Mouse (Mus musculus) lung, adult 2 months (tissue): ENCODE measurements around the gene Gpc4. TPM values are rescaled to one million over a fixed set of nuclear protein-coding genes. Genes with fewer than 3 reads are reported as not detected.

Source experiments
- DNase-seq: peaks from one replicate; pipeline ENCODE4 v3.0.0; 2022
- H3K4me1 ChIP-seq: fragments of 200-500 bp; 2 replicates; pipeline ENCODE4 v1.6.1; 2011; ENCODE audit warnings: low read length; ENCODE audit not compliant: control insufficient read depth, insufficient read depth
- H3K4me3 ChIP-seq: fragments of 200-500 bp; replicated peaks from 2 replicates; pipeline ENCODE3; 2011; ENCODE audit warnings: low read depth, mild to moderate bottlenecking, control low read depth, low read length; ENCODE audit errors: extremely low read depth
- CTCF ChIP-seq: fragments of 200-500 bp; IDR thresholded peaks from 2 replicates; pipeline ENCODE4 v1.5.1; 2011; ENCODE audit warnings: mild to moderate bottlenecking, low read length, control low read depth; ENCODE audit not compliant: insufficient read depth
- POLR2A ChIP-seq: fragments of 200-500 bp; IDR thresholded peaks from 2 replicates; pipeline ENCODE4 v1.6.1; 2011; ENCODE audit warnings: low read depth, mild to moderate bottlenecking, control low read depth, low read length, borderline replicate concordance; ENCODE audit errors: extremely low read depth
- WGBS: fragments of 180-500 bp; shearing (Covaris S2); methylation state at CpG from one replicate; pipeline ENCODE4 v1.1.7; 2018; 5-methylcytosine and 5-hydroxymethylcytosine counted together
- polyA plus RNA-seq: library from polyadenylated mRNA; depleted of rRNA; stranded (reverse); fragments of >200 nt; gene quantifications from 2 replicates; pipeline ENCODE4 v1.2.3, GENCODE M21; 2012

Gpc4 gene
- polyA plus RNA-seq, 1 experiment = 15.2 TPM

GRCm38 (mm10) chrX:52164134-52164737 lies 816 bp downstream of the Gpc4 start:
- WGBS = 32% methylated on average over 43 of the region's 44 CpGs
- TF ChIP-seq POLR2A (no peak), CTCF (no peak)
- peak; percentile 13 for DNase-seq

DNA sequence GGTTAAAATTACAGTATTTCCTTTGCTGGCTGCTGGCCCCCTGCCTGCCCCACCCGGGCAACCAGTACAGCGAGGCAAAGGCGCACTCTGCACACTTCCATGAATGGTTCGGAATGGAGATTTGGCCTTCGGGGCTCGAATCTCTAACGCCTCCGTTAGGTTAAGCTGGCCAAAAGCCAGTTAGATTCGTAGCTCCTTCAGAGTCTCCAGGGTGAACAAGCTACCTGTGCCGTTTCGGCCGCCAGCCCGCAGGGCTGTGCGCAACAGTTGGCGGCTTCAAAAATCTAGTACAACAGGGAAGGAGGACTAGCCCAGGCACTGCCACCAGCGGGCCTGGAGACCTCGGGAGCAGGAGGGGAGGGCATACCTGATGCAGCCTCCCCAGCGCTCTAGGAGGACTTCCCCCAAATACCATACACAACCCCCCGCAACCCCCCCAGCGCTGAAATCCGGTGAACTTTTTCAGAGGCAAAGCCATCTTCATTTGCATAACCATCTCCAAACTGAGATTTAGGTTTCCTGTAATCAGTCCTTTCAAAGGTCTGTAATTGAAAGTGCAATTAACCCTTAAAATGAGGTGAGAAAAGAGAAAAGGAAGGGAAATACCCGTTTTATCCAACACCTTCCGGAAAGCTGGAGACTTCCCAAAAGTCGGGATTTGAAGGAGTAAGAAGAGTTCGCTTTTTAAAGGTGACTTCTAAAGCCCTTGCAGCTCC lies 1.5 kb downstream of the Gpc4 start:
- H3K4me1 ChIP-seq = no peaks in the 10 kb centered on the region
- H3K4me3 ChIP-seq = peak overlapping the region; percentile 56
- peak; percentile 27 for DNase-seq
- no peak for TF ChIP-seq POLR2A
- TF ChIP-seq CTCF = no peak
- WGBS = 25% methylated on average over 25 of the region's 25 CpGs

More at GRCm38 (mm10) chrX:52164134-52164737, 816 bp downstream of the Gpc4 start:
- H3K4me3 ChIP-seq = peak overlapping the region; percentile 56
- H3K4me1 ChIP-seq = no peaks in the 10 kb centered on the region

DNA sequence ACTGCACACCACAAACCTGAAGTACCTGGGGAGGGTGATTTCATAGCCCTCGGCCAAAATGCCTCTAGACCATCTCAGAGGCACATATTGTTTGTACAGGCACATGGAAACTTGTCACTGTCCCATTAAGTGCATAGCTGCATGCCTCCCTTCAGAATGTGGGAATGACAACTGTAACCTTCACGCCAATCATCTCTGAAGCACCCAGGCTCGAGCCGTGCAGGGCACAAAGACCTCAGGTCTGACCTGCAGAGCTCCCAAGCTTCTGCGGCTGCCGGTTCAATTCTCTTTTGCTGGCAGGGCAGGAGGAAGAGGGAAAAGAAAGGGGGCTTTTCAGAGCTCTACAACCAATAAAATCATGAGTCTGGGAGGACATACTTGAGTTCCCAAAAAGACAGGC lies 2.3 kb downstream of the Gpc4 start:
- Histone ChIP-seq H3K4me1 (no peaks in the 10 kb centered on the region), H3K4me3 (no peak overlapping the region)
- no peak for TF ChIP-seq CTCF
- TF ChIP-seq POLR2A = no peak
- WGBS = 46% methylated on average over 6 of the region's 6 CpGs
- DNase-seq = no peak

DNA sequence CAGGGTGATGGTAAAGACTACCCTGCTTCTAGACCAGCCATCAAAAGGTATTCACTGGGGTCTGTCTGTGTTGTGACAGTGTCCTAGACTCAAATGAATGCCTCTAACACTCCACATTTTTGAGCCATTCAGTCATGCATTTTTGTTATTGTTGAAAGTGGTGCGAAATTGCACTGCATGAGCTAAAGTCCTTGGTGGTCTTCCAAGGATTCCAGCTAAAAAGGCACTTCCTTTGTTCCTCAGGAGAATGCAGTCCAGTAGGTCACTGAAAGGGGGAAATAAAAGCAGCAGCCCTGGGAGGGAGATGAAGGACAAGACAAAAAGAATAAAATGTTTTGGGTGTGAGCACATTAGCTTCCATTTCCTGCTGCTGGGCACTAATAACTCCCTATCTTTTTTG lies 2.8 kb downstream of the Gpc4 start:
- DNase-seq = no peak
- TF ChIP-seq CTCF (no peak), POLR2A (no peak)
- H3K4me3 ChIP-seq = no peak overlapping the region
- no peaks in the 10 kb centered on the region for H3K4me1 ChIP-seq
- WGBS = 57% methylated on average over 1 of the region's 1 CpGs

GRCm38 (mm10) chrX:52159621-52160020 lies 5.4 kb downstream of the Gpc4 start:
- 77% methylated on average over 5 of the region's 5 CpGs for WGBS
- no peak for DNase-seq
- Histone ChIP-seq H3K4me3 (no peak overlapping the region), H3K4me1 (no peaks in the 10 kb centered on the region)
- TF ChIP-seq POLR2A = no peak
- TF ChIP-seq CTCF = no peak

- Histone ChIP-seq H3K4me3 (no peak overlapping the region), H3K4me1 (no peaks in the 10 kb centered on the region)
- DNase-seq = no peak
- WGBS = 80% methylated on average over 7 of the region's 7 CpGs
- TF ChIP-seq CTCF (no peak), POLR2A (no peak)
Measured at GRCm38 (mm10) chrX:52155408-52155953, 9.6 kb downstream of the Gpc4 start.

- TF ChIP-seq CTCF (no peak), POLR2A (no peak)
- DNase-seq = no peak
- Histone ChIP-seq H3K4me1 (no peaks in the 10 kb centered on the region), H3K4me3 (no peak overlapping the region)
- 77% methylated on average over 4 of the region's 4 CpGs for WGBS
Measured at GRCm38 (mm10) chrX:52154821-52155220, 10.2 kb downstream of the Gpc4 start.

DNA sequence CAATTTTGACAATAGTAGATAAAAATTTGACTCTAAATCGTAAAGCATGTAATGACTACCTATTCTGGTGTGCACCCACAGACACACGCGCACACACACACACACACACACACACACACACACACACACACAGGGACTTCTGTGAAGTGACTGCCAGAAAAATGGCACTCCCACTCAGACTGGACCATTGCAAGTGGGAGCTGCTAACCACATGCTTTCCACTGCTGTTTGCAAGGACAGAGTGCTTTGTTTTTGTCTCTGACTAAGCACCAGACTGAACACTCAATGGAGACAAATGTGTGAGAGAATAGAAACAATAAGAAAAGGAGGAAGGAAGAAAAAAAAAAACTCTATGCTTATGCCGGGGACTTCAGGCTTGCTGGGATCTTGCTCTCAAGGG lies 11.6 kb downstream of the Gpc4 start:
- WGBS = 80% methylated on average over 4 of the region's 4 CpGs
- no peak for DNase-seq
- no peak overlapping the region for H3K4me3 ChIP-seq
- TF ChIP-seq CTCF (no peak), POLR2A (no peak)
- H3K4me1 ChIP-seq = no peaks in the 10 kb centered on the region

DNA sequence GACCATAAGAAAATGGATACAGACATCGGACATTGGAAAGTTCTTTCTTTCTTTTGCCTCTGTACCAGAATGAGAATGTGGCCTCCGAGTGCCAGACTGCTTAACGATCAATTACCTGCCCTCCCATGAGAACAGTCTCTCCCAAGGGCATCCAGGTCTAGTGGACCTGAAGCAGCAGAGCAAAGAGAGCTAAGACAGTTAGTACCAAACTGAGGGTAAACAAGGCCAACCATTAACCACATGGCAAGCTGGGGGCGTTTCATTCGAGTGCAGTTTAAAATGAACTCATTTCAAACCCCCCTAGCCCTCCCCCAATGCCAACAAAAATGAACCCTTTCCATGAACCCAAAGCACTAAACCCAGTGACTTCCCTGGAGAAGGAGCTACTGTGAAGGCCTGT lies 12.1 kb downstream of the Gpc4 start:
- 86% methylated on average over 5 of the region's 5 CpGs for WGBS
- no peak for DNase-seq
- H3K4me3 ChIP-seq = no peak overlapping the region
- TF ChIP-seq POLR2A (no peak), CTCF (no peak)
- H3K4me1 ChIP-seq = no peaks in the 10 kb centered on the region

DNA sequence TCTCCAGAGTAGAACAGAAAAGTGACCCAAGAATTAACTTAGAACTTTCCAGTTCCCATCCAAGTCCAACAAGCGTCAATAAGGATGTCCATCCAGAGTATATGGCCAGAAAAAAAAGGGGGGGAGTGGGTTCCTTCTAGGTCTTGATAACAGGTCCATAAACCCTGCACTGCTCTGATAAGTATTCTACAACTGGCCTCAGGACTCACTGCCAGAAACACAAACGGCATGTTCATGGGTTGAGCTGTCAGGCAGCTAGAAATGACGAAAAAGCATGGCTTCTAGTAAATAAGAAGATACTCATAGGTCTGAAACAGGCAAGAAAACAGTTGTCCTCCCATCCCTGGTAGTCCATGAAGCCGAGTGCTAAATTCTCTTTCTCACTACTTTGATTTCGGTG lies 13.5 kb downstream of the Gpc4 start:
- no peaks in the 10 kb centered on the region for H3K4me1 ChIP-seq
- TF ChIP-seq POLR2A (no peak), CTCF (no peak)
- DNase-seq = no peak
- 78% methylated on average over 5 of the region's 5 CpGs for WGBS
- H3K4me3 ChIP-seq = no peak overlapping the region
